ENCODE assay signal across 11 mouse cellular contexts in the genomic region with DNA sequence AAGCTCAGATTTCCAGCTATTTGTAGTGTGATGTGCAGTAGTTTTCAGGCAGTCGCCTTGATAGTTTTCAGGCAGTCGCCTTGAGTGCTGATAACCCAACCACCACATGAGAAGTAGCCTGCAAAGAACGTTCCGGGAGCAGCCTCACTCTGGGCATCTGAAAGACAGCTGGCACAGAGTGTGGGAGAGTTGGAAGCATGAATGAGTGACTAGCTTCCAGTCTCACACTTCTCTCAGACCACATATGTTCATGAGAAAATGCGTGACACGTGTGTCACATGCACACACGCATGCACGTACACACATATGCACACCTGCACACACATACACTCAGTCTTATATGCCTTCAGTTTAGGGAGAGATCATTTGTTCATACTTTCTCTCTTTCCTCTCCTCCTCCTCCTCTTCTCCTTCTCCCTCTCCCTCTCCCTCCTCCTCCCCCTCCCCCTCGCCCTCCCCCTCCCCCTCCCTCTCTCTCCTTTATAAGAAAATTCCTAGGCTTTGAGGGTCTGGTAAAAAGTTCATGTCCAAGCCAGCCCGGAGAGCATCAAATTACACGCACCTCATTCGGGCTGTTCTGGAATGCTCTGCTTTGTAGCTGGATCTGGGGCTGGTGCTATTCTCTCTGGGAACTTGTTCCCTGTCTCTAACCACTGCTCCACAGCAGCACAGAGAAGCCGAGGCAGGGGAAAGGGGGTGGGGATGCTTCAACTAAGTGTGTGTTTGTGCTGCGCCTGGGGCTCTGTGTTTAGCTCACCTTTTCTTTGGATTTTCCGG. TPM values are rescaled to one million over a fixed set of nuclear protein-coding genes. Genes with fewer than 3 reads are reported as not detected.
DNase-seq lines count a peak whose midpoint lies in the region; ATAC-seq and TF ChIP-seq lines count a peak whose summit lies in the region.
"Had no signal": no experiment of that assay in that cellular context is flagged by ENCODE, and none has a peak within 500 bp of the region (broad histone marks: within the 10 kb centered on the region; RNA-seq: fewer than 3 reads in every experiment).

No protein-coding gene starts in this region.

- ATAC-seq in forebrain, postnatal 0 days = peak; percentile 32; the same call in 1 of the 2 replicates

- no peak overlapping the region for H3K4me3 ChIP-seq in lung, adult 2 months (replicated peaks; ENCODE audit: extremely low read depth, low read depth, low read length)
- no peak overlapping the region for H3K4me3 ChIP-seq in forebrain, postnatal 0 days (ENCODE audit: low read depth, low read length)
- no peak overlapping the region for H3K4me3 ChIP-seq in myocyte

- no peak overlapping the region for H3ac ChIP-seq in myocyte (ENCODE audit: control insufficient read depth, insufficient read length)

- no peaks in the 10 kb centered on the region for H3K36me3 ChIP-seq in forebrain, postnatal 0 days (ENCODE audit: insufficient read depth)
- H3K36me3 ChIP-seq in myocyte (ENCODE audit: control insufficient read depth, insufficient read depth) = no peaks in the 10 kb centered on the region

- no peak overlapping the region for H3K4me2 ChIP-seq in forebrain, postnatal 0 days (ENCODE audit: low read depth)
- H3K4me2 ChIP-seq in myocyte (ENCODE audit: low read depth) = peak overlapping the region; percentile 35

- no peak overlapping the region for H3K9ac ChIP-seq in forebrain, postnatal 0 days

- TF ChIP-seq POLR2A in lung, adult 2 months (IDR thresholded peaks at IDR 0.05; ENCODE audit: borderline replicate concordance, extremely low read depth, low read depth, low read length) = no peak
- no peak for TF ChIP-seq POLR2A in myocyte (IDR thresholded peaks at IDR 0.05; ENCODE audit: insufficient read length, low read depth)

- TF ChIP-seq CTCF in lung, adult 2 months (IDR thresholded peaks at IDR 0.05; ENCODE audit: insufficient read depth, low read length) = no peak
- TF ChIP-seq CTCF in forebrain, postnatal 0 days (IDR thresholded peaks at IDR 0.05; ENCODE audit: low read depth) = no peak

- no peak overlapping the region for H3K27ac ChIP-seq in forebrain, postnatal 0 days (ENCODE audit: low read depth, low read length)

- H3K4me1 ChIP-seq in lung, adult 2 months (ENCODE audit: control insufficient read depth, insufficient read depth, low read length) = no peaks in the 10 kb centered on the region
- peaks cover 24% of the 10 kb centered on the region for H3K4me1 ChIP-seq in forebrain, postnatal 0 days (ENCODE audit: insufficient read depth)

- no peaks in the 10 kb centered on the region for H3K9me3 ChIP-seq in forebrain, postnatal 0 days (ENCODE audit: low read length)

- no peaks in the 10 kb centered on the region for H3K79me2 ChIP-seq in myocyte (ENCODE audit: control insufficient read depth, insufficient read depth)

- WGBS in lung, adult 2 months = 54% methylated on average over 14 of the region's 15 CpGs
- 43% methylated on average over 14 of the region's 15 CpGs for WGBS in forebrain, postnatal 0 days

- no peaks in the 10 kb centered on the region for H3K27me3 ChIP-seq in forebrain, postnatal 0 days (ENCODE audit: insufficient read depth, low read length)
- no peaks in the 10 kb centered on the region for H3K27me3 ChIP-seq in myocyte (ENCODE audit: control insufficient read depth, insufficient read depth, insufficient read length)

- peak; percentile 52 to 62 for DNase-seq in cerebellum, postnatal 10 days
- no peak for DNase-seq in cerebellum, adult 18-20 months
- peak; percentile 52 for DNase-seq in lung, postnatal 10 days
- DNase-seq in lung, adult 2 months = no peak
- DNase-seq in forebrain, postnatal 0 days = peak; percentile 68
- DNase-seq in gastrocnemius, adult 18-20 months (ENCODE audit: low spot score) = no peak
- DNase-seq in testis, postnatal 10 days (ENCODE audit: low spot score) = no peak
- DNase-seq: cerebellum, adult 11-12 months; spleen, adult 18-20 months; thymus, postnatal 25 days had no signal

TF ChIP-seq in myocyte, 11 proteins besides CTCF, POLR2A, EP300 and RAD21:
- TF ChIP-seq SRF (IDR thresholded peaks at IDR 0.05; ENCODE audit: control insufficient read depth, insufficient read length, low read depth) (no peak), MYOG (IDR thresholded peaks at IDR 0.05; ENCODE audit: control insufficient read depth in 1 of 3, insufficient read depth in 1 of 3, insufficient read length in 2 of 3, low read depth in 2 of 3) (peak in 1 of 3 experiments; percentile 48)

RNA-seq across cellular contexts. Expression of a gene that starts 37.8 kb away (rescaled TPM):
- 125 and 126 TPM in 2 replicates for polyA plus RNA-seq in lung, adult 2 months (2012; rRNA removed)
- 78.3 and 93.2 TPM in 2 replicates for total RNA-seq in forebrain, postnatal 0 days (2014; rRNA removed)
- 52.4 and 56.3 TPM in 2 replicates for polyA plus RNA-seq in forebrain, postnatal 0 days (2015; fragmentation: Nextera tagmentation; extraction: Ambion mirVana)
- polyA plus RNA-seq in myocyte (2012; fragmentation: generic; extraction: Trizol) = 100 TPM
- total RNA-seq in gastrocnemius, adult 18-20 months (2021) = 10 to 100 TPM; 17.6 to 22.9 TPM

Comparison
In these comparisons a context has a peak if more than half of its experiments do, and no peak if none do; other contexts are left out.
1. DNase-seq: peak in cerebellum, postnatal 10 days (2 of 2), lung, postnatal 10 days (single experiment) and forebrain, postnatal 0 days (single experiment); none in cerebellum, adult 18-20 months (0 of 2), lung, adult 2 months (single experiment), gastrocnemius, adult 18-20 months (single experiment) and testis, postnatal 10 days (single experiment).